Mouse (Mus musculus) liver, adult 2 months (tissue): ENCODE data around the gene Phpt1. TPM values are rescaled to one million over a fixed set of nuclear protein-coding genes. Genes with fewer than 3 reads are reported as not detected.
A peak's percentile ranks its signal among the peaks of the same experiment; 100 is the strongest.

Experiments
- DNase-seq: peaks from one replicate; pipeline ENCODE4 v3.0.0-alpha.2; 2011; ENCODE audit warnings: low read depth, low spot score; ENCODE audit errors: extremely low read depth
- H3K27ac ChIP-seq: fragments of 200-500 bp; replicated peaks from 2 replicates; pipeline ENCODE4 v1.5.1; 2012; ENCODE audit warnings: low read depth, mild to moderate bottlenecking, control low read depth, inconsistent platforms, low read length; ENCODE audit not compliant: insufficient read depth
- H3K27me3 ChIP-seq: fragments of 200-500 bp; 2 replicates; pipeline ENCODE4 v1.6.1; 2012; ENCODE audit warnings: mild to moderate bottlenecking, moderate library complexity, low read length, inconsistent platforms; ENCODE audit not compliant: control insufficient read depth, insufficient read depth
- H3K36me3 ChIP-seq: fragments of 200-500 bp; 2 replicates; pipeline ENCODE4 v1.6.1; 2012; ENCODE audit warnings: low read length, inconsistent platforms; ENCODE audit not compliant: control insufficient read depth, insufficient read depth
- H3K4me1 ChIP-seq: fragments of 200-500 bp; 2 replicates; pipeline ENCODE4 v1.6.1; 2011; ENCODE audit warnings: low read length; ENCODE audit not compliant: control insufficient read depth, insufficient read depth
- H3K4me3 ChIP-seq: fragments of 200-500 bp; 2 replicates; pipeline ENCODE4 v1.5.1; 2011; ENCODE audit warnings: low read depth, mild to moderate bottlenecking, control low read depth, low read length, moderate library complexity; ENCODE audit not compliant: insufficient read depth
- H3K79me2 ChIP-seq: fragments of 200-500 bp; 2 replicates; pipeline ENCODE4 v1.6.1; 2012; ENCODE audit warnings: inconsistent platforms, mild to moderate bottlenecking, low read length, moderate library complexity; ENCODE audit not compliant: control insufficient read depth, insufficient read depth
- H3K9ac ChIP-seq: fragments of 200-500 bp; 2 replicates; pipeline ENCODE4 v1.6.1; 2012; ENCODE audit warnings: low read depth, mild to moderate bottlenecking, control low read depth, inconsistent platforms, low read length
- CTCF ChIP-seq: fragments of 200-500 bp; IDR thresholded peaks from 2 replicates; pipeline ENCODE4 v1.5.1; 2011; ENCODE audit warnings: low read depth, low read length, control low read depth
- POLR2A ChIP-seq: fragments of 200-500 bp; IDR thresholded peaks from 2 replicates; pipeline ENCODE4 v1.6.1; 2011; ENCODE audit warnings: low read length, control low read depth; ENCODE audit not compliant: insufficient read depth; ENCODE audit errors: extremely low read depth
- WGBS: fragments of 180-500 bp; shearing (Covaris S2); methylation state at CpG from one replicate; pipeline ENCODE4 v1.1.7; 2018; 5-methylcytosine and 5-hydroxymethylcytosine counted together
- polyA plus RNA-seq: library from polyadenylated mRNA; depleted of rRNA; stranded (reverse); fragments of >200 nt; gene quantifications from 2 replicates; pipeline ENCODE4 v1.2.3, GENCODE M21; 2012
- total RNA-seq: library from RNA; depleted of rRNA; stranded (reverse); fragments of >200 nt; gene quantifications from 2 replicates; pipeline ENCODE4 v1.2.3, GENCODE M21; 2014

The Phpt1 gene
- total and polyA plus RNA-seq, 2 experiments: 8.2 to 39.4 TPM

GRCm38 (mm10) chr2:25616398-25616797 lies 41.4 kb upstream of the Phpt1 start:
- peaks cover 2% of the 10 kb centered on the region; the same call in 1 of the 2 replicates for H3K36me3 ChIP-seq
- no peaks in the 10 kb centered on the region for H3K79me2 ChIP-seq
- H3K4me1 ChIP-seq: no peaks in the 10 kb centered on the region
- H3K27me3 ChIP-seq: no peaks in the 10 kb centered on the region
- TF ChIP-seq CTCF: no peak
- TF ChIP-seq POLR2A: no peak
- DNase-seq: no peak
- no peak overlapping the region for H3K4me3 ChIP-seq
- WGBS: 23% methylated on average over 22 of the region's 22 CpGs
- no peak overlapping the region for H3K9ac ChIP-seq
- H3K27ac ChIP-seq: no peak overlapping the region

- Histone ChIP-seq H3K27ac (no peak overlapping the region), H3K36me3 (no peaks in the 10 kb centered on the region), H3K4me1 (peaks cover 11% of the 10 kb centered on the region; the same call in 1 of the 2 replicates), H3K27me3 (no peaks in the 10 kb centered on the region), H3K79me2 (peaks cover 20% of the 10 kb centered on the region; the same call in 1 of the 2 replicates), H3K9ac (no peak overlapping the region), H3K4me3 (peak overlapping the region; percentile 97; the same call in 1 of the 2 replicates)
- WGBS: 61% methylated on average over 10 of the region's 10 CpGs
- TF ChIP-seq CTCF: no peak
- no peak for TF ChIP-seq POLR2A
- no peak for DNase-seq
These were observed 33.6 kb upstream of the Phpt1 start for GRCm38 (mm10) chr2:25608671-25609070.

- under 1% methylated on average over 80 of the region's 80 CpGs for WGBS
- no peaks in the 10 kb centered on the region for H3K36me3 ChIP-seq
- peak within 1 kb of the TSS; percentile 88 for H3K27ac ChIP-seq
- DNase-seq: peak; percentile 60
- H3K4me1 ChIP-seq: peaks cover 11% of the 10 kb centered on the region; the same call in 1 of the 2 replicates
- no peaks in the 10 kb centered on the region for H3K27me3 ChIP-seq
- TF ChIP-seq POLR2A (peak; percentile 73), CTCF (no peak)
- H3K4me3 ChIP-seq: peak within 1 kb of the TSS; percentile 97
- H3K9ac ChIP-seq: peak within 1 kb of the TSS; percentile 99
- peaks cover 20% of the 10 kb centered on the region; the same call in 1 of the 2 replicates for H3K79me2 ChIP-seq
These were observed 33.0 kb upstream of the Phpt1 start, which contains the start of gene Rabl6 for GRCm38 (mm10) chr2:25607761-25608622. Gene Rabl6 (minus strand): TSS chr2:25608521.

- Histone ChIP-seq H3K4me3 (no peak overlapping the region), H3K4me1 (peaks cover 8% of the 10 kb centered on the region; the same call in 1 of the 2 replicates), H3K36me3 (peaks cover 22% of the 10 kb centered on the region), H3K27ac (no peak overlapping the region), H3K9ac (no peak overlapping the region), H3K27me3 (no peaks in the 10 kb centered on the region), H3K79me2 (peaks cover 12% of the 10 kb centered on the region; the same call in 1 of the 2 replicates)
- WGBS: 89% methylated on average over 5 of the region's 5 CpGs
- TF ChIP-seq CTCF (no peak), POLR2A (no peak)
- DNase-seq: no peak
These were observed 27.5 kb upstream of the Phpt1 start for GRCm38 (mm10) chr2:25602526-25602925.

GRCm38 (mm10) chr2:25600037-25600436 lies 25.0 kb upstream of the Phpt1 start:
- no peaks in the 10 kb centered on the region for H3K79me2 ChIP-seq
- DNase-seq: peak; percentile 26
- H3K36me3 ChIP-seq: peaks cover 41% of the 10 kb centered on the region
- H3K27me3 ChIP-seq: no peaks in the 10 kb centered on the region
- H3K4me1 ChIP-seq: no peaks in the 10 kb centered on the region
- H3K27ac ChIP-seq: no peak overlapping the region
- H3K4me3 ChIP-seq: no peak overlapping the region
- no peak overlapping the region for H3K9ac ChIP-seq
- WGBS: 67% methylated on average over 2 of the region's 2 CpGs
- no peak for TF ChIP-seq POLR2A
- no peak for TF ChIP-seq CTCF
